Mouse (Mus musculus): Measurements from ENCODE around the gene Shoc2. TPM values are rescaled to one million over a fixed set of nuclear protein-coding genes. Genes with fewer than 3 reads are reported as not detected.

Gene Shoc2
- polyA plus RNA-seq, 1 experiment from 2014 or later, result 41.7 TPM

GRCm38 (mm10) chr19:54041029-54041367, 96.9 kb downstream of the Shoc2 start:
- 19% methylated on average over 5 of the region's 5 CpGs for WGBS

GRCm38 (mm10) chr19:54043851-54044250, 99.7 kb downstream of the Shoc2 start, which contains the start of gene Adra2a:
Gene Adra2a (plus strand): TSS chr19:54044151.
- Histone ChIP-seq H3K36me3 (no peaks in the 10 kb centered on the region), H3K9me3 (no peaks in the 10 kb centered on the region), H3K4me3 (replicated peaks) (peak within 1 kb of the TSS; percentile 55), H3K4me2 (peak within 1 kb of the TSS; percentile 99), H3K27me3 (peaks cover 52% of the 10 kb centered on the region), H3K9ac (replicated peaks) (peak within 1 kb of the TSS; percentile 51; the same call in 1 of the 2 replicates), H3K27ac (no peak within 1 kb of the TSS), H3K4me1 (replicated peaks) (peaks cover 30% of the 10 kb centered on the region)
- WGBS, result 71% methylated on average over 5 of the region's 5 CpGs
- ATAC-seq (ENCODE audit: insufficient number of reproducible peaks, insufficient read depth, low FRiP score, low TSS enrichment, low read depth), result no peak

More at GRCm38 (mm10) chr19:54041029-54041367, 96.9 kb downstream of the Shoc2 start:
- peaks cover 8% of the 10 kb centered on the region for H3K4me1 ChIP-seq (replicated peaks)
- H3K4me3 ChIP-seq (replicated peaks), result no peak overlapping the region
- H3K9me3 ChIP-seq, result no peaks in the 10 kb centered on the region
- H3K36me3 ChIP-seq, result peaks cover 7% of the 10 kb centered on the region; the same call in 1 of the 2 replicates
- no peak for ATAC-seq (ENCODE audit: insufficient number of reproducible peaks, insufficient read depth, low FRiP score, low TSS enrichment, low read depth)
- no peak overlapping the region for H3K9ac ChIP-seq (replicated peaks)
- no peak overlapping the region for H3K27ac ChIP-seq
- peaks cover 24% of the 10 kb centered on the region for H3K27me3 ChIP-seq
- no peak overlapping the region for H3K4me2 ChIP-seq

- H3K27ac ChIP-seq, result no peak overlapping the region
Measured at GRCm38 (mm10) chr19:54044507-54045371, 100.6 kb downstream of the Shoc2 start.

GRCm38 (mm10) chr19:54045412-54045811, 101.3 kb downstream of the Shoc2 start:
- H3K4me1 ChIP-seq (replicated peaks), result peaks cover 30% of the 10 kb centered on the region
- under 1% methylated on average over 29 of the region's 29 CpGs for WGBS
- H3K27ac ChIP-seq, result no peak overlapping the region
- peak overlapping the region; percentile 55 for H3K4me3 ChIP-seq (replicated peaks)
- H3K27me3 ChIP-seq, result peaks cover 66% of the 10 kb centered on the region
- peak overlapping the region; percentile 99 for H3K4me2 ChIP-seq
- ATAC-seq (ENCODE audit: insufficient number of reproducible peaks, insufficient read depth, low FRiP score, low TSS enrichment, low read depth), result 0 out of 2 replicates have a peak, but pooled peaks have one; percentile 26
- H3K9me3 ChIP-seq, result no peaks in the 10 kb centered on the region
- H3K9ac ChIP-seq (replicated peaks), result peak overlapping the region; percentile 51
- H3K36me3 ChIP-seq, result no peaks in the 10 kb centered on the region

More at GRCm38 (mm10) chr19:54044507-54045371, 100.6 kb downstream of the Shoc2 start:
- Histone ChIP-seq H3K36me3 (no peaks in the 10 kb centered on the region), H3K9ac (replicated peaks) (peak overlapping the region; percentile 51), H3K27me3 (peaks cover 61% of the 10 kb centered on the region), H3K4me2 (peak overlapping the region; percentile 99), H3K9me3 (no peaks in the 10 kb centered on the region), H3K4me3 (replicated peaks) (peak overlapping the region; percentile 55), H3K4me1 (replicated peaks) (peaks cover 30% of the 10 kb centered on the region)
- whole genome bisulfite sequencing, result under 1% methylated on average over 56 of the region's 59 CpGs
- ATAC-seq (ENCODE audit: insufficient number of reproducible peaks, insufficient read depth, low FRiP score, low TSS enrichment, low read depth), result peak; percentile 85

- 3% methylated on average over 54 of the region's 55 CpGs for WGBS
- H3K4me1 ChIP-seq (replicated peaks), result peaks cover 30% of the 10 kb centered on the region
Measured at GRCm38 (mm10) chr19:54045931-54046683, 102.0 kb downstream of the Shoc2 start.

GRCm38 (mm10) chr19:54046684-54047070, 102.6 kb downstream of the Shoc2 start:
- peaks cover 78% of the 10 kb centered on the region for H3K27me3 ChIP-seq
- H3K9ac ChIP-seq (replicated peaks), result peak overlapping the region; percentile 57
- peak overlapping the region; percentile 99 for H3K4me2 ChIP-seq
- peaks cover 30% of the 10 kb centered on the region for H3K4me1 ChIP-seq (replicated peaks)
- no peaks in the 10 kb centered on the region for H3K36me3 ChIP-seq
- no peak for ATAC-seq (ENCODE audit: insufficient number of reproducible peaks, insufficient read depth, low FRiP score, low TSS enrichment, low read depth)
- H3K9me3 ChIP-seq, result no peaks in the 10 kb centered on the region
- 2% methylated on average over 45 of the region's 46 CpGs for WGBS
- H3K4me3 ChIP-seq (replicated peaks), result peak overlapping the region; percentile 55
- H3K27ac ChIP-seq, result no peak overlapping the region

More at GRCm38 (mm10) chr19:54045931-54046683, 102.0 kb downstream of the Shoc2 start:
- peak overlapping the region; percentile 55 for H3K4me3 ChIP-seq (replicated peaks)
- H3K27ac ChIP-seq, result no peak overlapping the region
- no peak for ATAC-seq (ENCODE audit: insufficient number of reproducible peaks, insufficient read depth, low FRiP score, low TSS enrichment, low read depth)
- H3K9ac ChIP-seq (replicated peaks), result 0 out of 2 replicates have a peak overlapping the region, but pooled peaks have one; percentile 51
- peak overlapping the region; percentile 99 for H3K4me2 ChIP-seq
- no peaks in the 10 kb centered on the region for H3K36me3 ChIP-seq
- H3K9me3 ChIP-seq, result no peaks in the 10 kb centered on the region
- H3K27me3 ChIP-seq, result peaks cover 73% of the 10 kb centered on the region

- Histone ChIP-seq H3K4me1 (replicated peaks) (peaks cover 30% of the 10 kb centered on the region), H3K9ac (replicated peaks) (peak overlapping the region; percentile 57), H3K27me3 (peaks cover 83% of the 10 kb centered on the region), H3K27ac (no peak overlapping the region), H3K4me3 (replicated peaks) (peak overlapping the region; percentile 55), H3K9me3 (no peaks in the 10 kb centered on the region), H3K36me3 (no peaks in the 10 kb centered on the region), H3K4me2 (peak overlapping the region; percentile 99)
- 1% methylated on average over 27 of the region's 27 CpGs for WGBS
- ATAC-seq (ENCODE audit: insufficient number of reproducible peaks, insufficient read depth, low FRiP score, low TSS enrichment, low read depth), result no peak
Measured at GRCm38 (mm10) chr19:54047386-54048050, 103.4 kb downstream of the Shoc2 start.

GRCm38 (mm10) chr19:54048161-54048885, 104.2 kb downstream of the Shoc2 start:
- Histone ChIP-seq H3K27ac (no peak overlapping the region), H3K9ac (replicated peaks) (no peak overlapping the region), H3K9me3 (no peaks in the 10 kb centered on the region), H3K4me1 (replicated peaks) (peaks cover 30% of the 10 kb centered on the region), H3K4me2 (peak overlapping the region; percentile 13; the same call in 1 of the 2 replicates), H3K36me3 (no peaks in the 10 kb centered on the region), H3K4me3 (replicated peaks) (no peak overlapping the region), H3K27me3 (peaks cover 82% of the 10 kb centered on the region)
- no peak for ATAC-seq (ENCODE audit: insufficient number of reproducible peaks, insufficient read depth, low FRiP score, low TSS enrichment, low read depth)
- 4% methylated on average over 13 of the region's 13 CpGs for WGBS

- H3K36me3 ChIP-seq, result no peaks in the 10 kb centered on the region
- H3K27ac ChIP-seq, result no peak overlapping the region
- 68% methylated on average over 4 of the region's 4 CpGs for WGBS
- H3K27me3 ChIP-seq, result peaks cover 68% of the 10 kb centered on the region
- no peak for ATAC-seq (ENCODE audit: insufficient number of reproducible peaks, insufficient read depth, low FRiP score, low TSS enrichment, low read depth)
- no peak overlapping the region for H3K4me3 ChIP-seq (replicated peaks)
- H3K4me2 ChIP-seq, result no peak overlapping the region
- H3K9ac ChIP-seq (replicated peaks), result no peak overlapping the region
- H3K4me1 ChIP-seq (replicated peaks), result peaks cover 15% of the 10 kb centered on the region
- H3K9me3 ChIP-seq, result no peaks in the 10 kb centered on the region
Measured at GRCm38 (mm10) chr19:54051651-54052050, 107.5 kb downstream of the Shoc2 start.

- Histone ChIP-seq H3K27me3 (peaks cover 28% of the 10 kb centered on the region), H3K27ac (no peak overlapping the region), H3K4me1 (replicated peaks) (no peaks in the 10 kb centered on the region), H3K9ac (replicated peaks) (no peak overlapping the region), H3K4me3 (replicated peaks) (no peak overlapping the region), H3K4me2 (no peak overlapping the region), H3K36me3 (no peaks in the 10 kb centered on the region), H3K9me3 (no peaks in the 10 kb centered on the region)
- ATAC-seq (ENCODE audit: insufficient number of reproducible peaks, insufficient read depth, low FRiP score, low TSS enrichment, low read depth), result no peak
- WGBS, result 71% methylated on average over 5 of the region's 5 CpGs
Measured at GRCm38 (mm10) chr19:54055845-54056244, 111.7 kb downstream of the Shoc2 start.

All from limb, embryonic 12.5 days (tissue).